Mouse (Mus musculus): ENCODE data around the gene Olfr1344. TPM values are rescaled to one million over a fixed set of nuclear protein-coding genes. Genes with fewer than 3 reads are reported as not detected.

The Olfr1344 gene
- total RNA-seq, 2 experiments from 2014 or later: 0.97 to 2.0 TPM

Other genes starting within 250 kb of the Olfr1344 start
- gene Galp, start 241.6 kb upstream of the Olfr1344 start, total RNA-seq (2021): not detected
- not detected for gene Zscan5b, start 216.4 kb upstream of the Olfr1344 start, total RNA-seq (2021)
- gene Epp13, start 186.0 kb upstream of the Olfr1344 start, total RNA-seq (2021): not detected
- 10 to 100 TPM; 10.1 to 12.1 TPM for gene Zfp667, start 152.1 kb upstream of the Olfr1344 start, total RNA-seq (2021)
- gene Zfp583, start 107.4 kb upstream of the Olfr1344 start, total RNA-seq (2021): 10 to 100 TPM; 11.8 to 13.7 TPM
- gene Gm3854, start 94.9 kb upstream of the Olfr1344 start, total RNA-seq (2021): 1 to 10 TPM; 7.4 to 7.5 TPM
- gene Zfp78, start 75.4 kb upstream of the Olfr1344 start, total RNA-seq (2021): 1 to 10 TPM; 2.9 to 3.1 TPM
- gene Zfp28, start 55.4 kb upstream of the Olfr1344 start, total RNA-seq (2021): 1 to 10 TPM; 5.0 to 8.9 TPM
- 10 to 100 TPM; 15.7 to 17.9 TPM for gene Smim17, start 40.0 kb upstream of the Olfr1344 start, total RNA-seq (2021)
- under 1 TPM in 1 of 2 experiments, not detected in 1; 0.37 TPM for gene Gm20715, start 28.4 kb upstream of the Olfr1344 start, total RNA-seq (2021)
- gene Olfr1336, start 17.5 kb downstream of the Olfr1344 start, total RNA-seq (2021): not detected
- gene Olfr1346, start 28.4 kb downstream of the Olfr1344 start, total RNA-seq (2021): not detected
- gene Olfr5, start 48.3 kb downstream of the Olfr1344 start, total RNA-seq (2021): not detected
- not detected for gene Olfr1347, start 61.1 kb downstream of the Olfr1344 start, total RNA-seq (2021)
- gene Olfr1348, start 70.1 kb downstream of the Olfr1344 start, total RNA-seq (2021): not detected
- gene Olfr1349, start 84.3 kb downstream of the Olfr1344 start, total RNA-seq (2021): not detected
- not detected for gene Olfr1350, start 126.2 kb downstream of the Olfr1344 start, total RNA-seq (2021)